Mouse (Mus musculus) kidney, adult 2 months (tissue): Measurements from ENCODE around the gene F11.

Experiments used
- CTCF ChIP-seq: fragments of 200-500 bp; conservative IDR thresholded peaks from 2 replicates; pipeline ENCODE4 v1.5.1; 2011; ENCODE audit warnings: low read depth, mild to moderate bottlenecking, control low read depth, low read length, moderate library complexity, mixed read lengths; ENCODE audit not compliant: insufficient read depth, insufficient read length
- POLR2A ChIP-seq: fragments of 200-500 bp; IDR thresholded peaks from one replicate; pipeline ENCODE4 v1.6.1; 2011; ENCODE audit warnings: low read depth, low read length, control low read depth

GRCm38 (mm10) chr8:45308366-45308765 lies 46.5 kb upstream of the F11 start, which contains the start of gene Gm45753:
- no peak for TF ChIP-seq POLR2A
- TF ChIP-seq CTCF = no peak
